Mouse (Mus musculus) kidney, adult 11 months (tissue): Measurements from ENCODE around the gene Syna.

Experiments
- DNase-seq: peaks from one replicate; pipeline ENCODE4 v3.0.0; 2022

Gene Syna

DNA sequence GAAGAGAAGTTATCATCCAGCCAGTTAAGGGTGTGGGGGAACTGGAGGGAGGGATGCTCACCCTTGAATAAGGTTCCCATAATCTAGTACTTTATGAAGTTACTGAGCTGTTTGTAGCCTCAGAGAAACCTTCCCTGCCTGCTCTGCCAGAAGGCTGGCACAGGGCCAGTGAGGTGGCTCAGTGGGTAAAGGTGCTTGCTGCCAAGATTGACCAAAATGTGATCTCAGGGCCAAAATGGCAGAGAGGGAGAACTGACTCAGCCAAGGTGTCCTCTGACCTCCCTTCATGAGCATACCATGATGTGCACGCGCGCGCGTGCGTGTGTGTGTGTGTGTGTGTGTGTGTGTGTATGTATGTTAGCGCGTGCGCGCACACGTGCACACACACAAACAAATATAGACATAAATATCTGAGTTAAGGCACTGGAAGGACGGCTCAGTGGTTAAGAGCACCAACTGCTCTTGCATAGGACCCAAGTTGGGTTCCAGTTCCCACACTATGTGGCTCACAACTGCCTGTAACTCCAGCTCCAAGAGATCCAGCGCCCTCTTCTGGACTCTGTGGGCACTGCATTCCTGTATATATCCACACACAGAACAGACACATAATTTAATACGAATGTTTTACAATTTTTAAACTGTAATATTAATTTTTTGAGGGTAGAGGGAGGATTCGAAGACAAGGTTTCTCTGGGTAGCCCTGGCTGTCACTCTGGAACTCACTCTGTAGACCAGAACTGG lies 33.8 kb downstream of the Syna start:
- DNase-seq, result no peak

DNA sequence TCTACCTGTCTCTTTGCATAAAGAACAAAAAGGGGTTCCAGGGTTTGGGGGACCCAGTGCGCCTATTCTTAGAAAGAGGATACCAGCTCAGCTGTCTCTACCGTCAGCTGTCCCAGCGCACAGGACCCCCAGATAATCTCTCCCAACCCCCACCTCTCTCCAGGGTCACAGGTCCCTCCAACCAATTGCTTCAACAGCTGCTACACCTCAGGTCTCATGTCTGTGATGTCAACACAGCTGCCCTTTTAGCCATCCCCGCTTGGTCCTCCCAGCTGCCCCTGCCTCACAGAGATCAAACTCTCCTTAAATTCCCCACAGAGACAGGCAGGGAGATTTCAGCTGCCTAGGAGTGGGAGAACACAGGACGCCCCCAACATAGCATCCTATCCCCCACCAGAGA lies 36.2 kb downstream of the Syna start:
- DNase-seq, result no peak

DNA sequence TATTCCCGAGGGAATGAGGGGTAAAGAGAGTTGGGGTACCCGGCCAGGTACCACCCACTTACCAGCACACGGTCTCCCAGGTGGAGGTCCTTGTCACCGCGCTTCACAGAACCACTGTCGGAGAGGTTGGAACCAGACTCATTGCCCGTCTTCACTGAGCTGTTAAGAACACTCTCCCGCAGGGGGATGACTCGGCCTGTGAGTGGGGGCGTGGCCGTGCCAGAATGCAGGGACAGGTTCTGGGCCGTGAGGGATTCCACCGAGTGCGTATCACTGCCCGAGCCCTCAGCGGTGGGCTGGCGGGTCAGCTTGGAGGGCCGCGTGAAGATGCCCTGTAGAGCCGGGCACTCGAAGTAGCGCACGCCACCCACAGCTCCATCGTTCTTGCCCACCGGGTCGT lies 37.4 kb downstream of the Syna start:
- DNase-seq, result no peak

DNA sequence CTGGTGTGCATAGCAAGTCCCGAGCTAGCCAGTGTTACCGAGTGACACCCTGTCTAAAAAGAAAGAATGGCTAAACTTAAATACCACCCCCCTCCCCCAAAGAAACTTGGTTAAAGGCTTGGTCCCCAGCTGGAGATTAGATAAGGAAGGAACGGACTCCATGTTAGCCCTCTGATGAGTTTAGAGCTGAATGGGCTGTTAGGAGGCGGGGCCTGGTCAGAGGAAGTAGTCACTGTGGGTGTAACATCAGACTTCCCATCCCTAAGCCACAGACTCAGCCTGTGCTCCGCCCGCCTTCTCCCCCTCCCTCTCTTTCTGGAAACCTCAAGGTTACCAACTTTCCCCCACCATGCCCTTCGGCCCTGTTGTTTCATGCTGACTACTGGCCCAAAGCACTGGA lies 38.2 kb downstream of the Syna start:
- no peak for DNase-seq

DNA sequence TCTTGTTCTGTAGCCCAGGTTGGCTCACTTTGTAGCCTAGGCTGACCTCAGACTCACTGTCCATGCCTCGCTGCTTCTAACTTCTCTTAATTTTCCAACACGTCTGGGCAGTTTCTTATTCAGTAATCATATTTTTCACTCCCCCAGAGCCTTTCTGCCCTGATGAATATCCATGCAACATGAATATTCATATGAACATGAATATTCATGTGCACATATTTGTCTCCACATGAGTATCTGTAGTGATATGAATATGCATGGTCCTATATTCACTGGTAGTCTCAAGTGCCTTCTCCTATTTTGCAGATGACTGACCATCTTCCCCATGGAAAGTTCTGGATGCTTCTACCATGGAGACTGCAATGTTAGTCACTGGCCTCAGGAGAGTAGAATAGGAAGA lies 38.8 kb downstream of the Syna start:
- no peak for DNase-seq

DNA sequence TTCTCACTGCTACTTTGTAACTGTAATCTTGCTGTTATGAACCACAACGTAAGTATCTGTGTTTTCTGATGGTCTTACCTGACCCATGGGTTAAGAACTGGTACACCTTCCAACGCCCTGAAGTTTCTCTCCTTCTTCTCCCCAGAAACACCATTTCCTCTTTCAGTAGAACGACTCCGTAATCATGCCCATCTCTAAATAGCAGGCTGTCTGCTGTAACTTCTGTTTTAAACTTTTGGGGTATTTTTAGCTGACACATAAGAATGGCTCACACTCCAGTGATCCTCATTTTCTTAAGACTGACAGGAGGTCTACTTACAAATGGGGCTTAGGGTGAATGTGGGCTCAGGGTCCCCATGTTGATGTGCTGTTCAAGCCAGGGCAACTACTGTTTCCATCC lies 39.9 kb downstream of the Syna start:
- DNase-seq, result no peak

DNA sequence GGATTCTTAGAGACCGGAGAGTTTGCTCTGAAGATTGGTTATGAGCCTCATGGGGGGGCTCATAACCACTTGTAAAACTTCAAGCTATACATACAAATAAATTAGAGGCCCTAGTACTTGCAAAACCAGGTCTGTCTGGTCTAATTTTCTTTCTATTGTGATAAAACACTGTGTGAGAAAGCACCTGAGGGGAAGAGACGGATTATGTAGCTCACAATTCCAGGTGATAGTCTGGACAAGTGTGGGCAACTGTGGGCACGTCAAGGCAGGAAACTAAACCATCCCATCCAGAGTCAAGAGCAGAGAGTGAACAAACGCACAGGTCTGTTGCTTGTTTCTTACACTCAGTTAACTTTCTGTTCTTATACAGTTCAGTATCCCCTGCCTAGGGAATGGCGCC lies 40.5 kb downstream of the Syna start:
- DNase-seq, result no peak

DNA sequence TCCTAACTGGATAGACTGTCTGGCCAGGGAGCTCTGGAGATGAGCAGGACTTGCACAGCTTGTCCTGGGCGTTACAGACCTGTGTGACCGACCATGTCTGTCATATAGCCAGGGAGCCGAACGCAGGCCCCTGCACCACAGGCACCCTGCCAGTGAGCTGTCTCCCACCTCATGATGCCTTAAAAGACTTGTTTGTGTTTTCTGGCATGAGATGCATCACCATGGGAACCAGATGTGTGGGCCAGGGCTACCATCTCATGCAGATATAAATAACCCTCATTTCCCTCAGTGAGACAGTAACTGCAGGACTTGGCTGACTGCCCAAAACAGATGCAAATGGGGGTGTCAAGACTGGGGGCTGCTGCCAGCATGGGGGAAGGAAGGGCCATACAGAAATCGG lies 47.9 kb downstream of the Syna start:
- DNase-seq, result no peak

DNA sequence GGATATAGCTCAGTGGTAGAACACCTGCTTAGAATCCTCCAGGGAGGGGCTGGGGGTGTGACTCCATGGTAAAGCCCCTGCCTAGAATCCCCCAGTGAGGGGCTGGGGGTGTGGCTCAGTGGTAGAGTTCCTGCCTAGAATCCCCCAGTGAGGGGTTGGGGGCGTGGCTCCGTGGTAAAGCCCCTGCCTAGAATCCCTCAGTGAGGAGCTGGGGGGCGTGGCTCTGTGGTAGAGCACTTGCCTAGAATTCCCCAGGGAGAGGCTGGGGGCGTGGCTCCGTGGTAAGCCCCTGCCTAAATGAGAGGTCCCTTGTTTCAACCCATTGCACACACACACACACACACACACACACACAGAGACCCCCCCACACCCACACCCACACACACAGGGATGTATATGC lies 49.7 kb downstream of the Syna start:
- no peak for DNase-seq

DNA sequence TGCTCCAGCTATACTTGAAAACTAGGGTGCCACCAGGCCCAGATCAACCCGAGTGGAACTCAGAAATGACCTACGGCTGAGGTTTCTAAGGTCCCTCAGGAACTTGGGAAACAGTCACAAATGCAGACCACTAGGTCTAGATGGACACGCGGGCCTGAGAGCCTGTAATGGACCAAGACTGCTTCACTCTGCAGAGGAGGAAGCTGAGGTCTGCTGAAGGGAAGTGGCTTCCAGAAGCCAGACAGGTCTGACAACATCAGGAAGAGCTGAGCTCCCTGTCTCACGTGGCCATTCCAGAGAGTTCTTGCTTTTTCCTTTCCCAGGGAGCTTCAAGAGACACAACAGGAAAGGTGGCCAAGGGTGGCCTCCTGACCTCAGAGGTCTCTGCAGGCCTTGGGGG lies 51.0 kb downstream of the Syna start:
- DNase-seq, result no peak
